Mouse (Mus musculus): ENCODE results near the gene Rcl1. TPM values are rescaled to one million over a fixed set of nuclear protein-coding genes. Genes with fewer than 3 reads are reported as not detected.

Gene Rcl1
- polyA plus RNA-seq, 1 experiment from 2014 or later, result 64.4 TPM

- H3K27me3 ChIP-seq (ENCODE audit: insufficient read depth, poor library complexity, severe bottlenecking), result no peaks in the 10 kb centered on the region
- H3K9me3 ChIP-seq, result no peaks in the 10 kb centered on the region
- H3K4me3 ChIP-seq, result no peak overlapping the region
- H3K36me3 ChIP-seq, result peaks cover 42% of the 10 kb centered on the region
- H3K4me1 ChIP-seq, result peaks cover 12% of the 10 kb centered on the region; the same call in 1 of the 2 replicates
- H3K27ac ChIP-seq, result 0 out of 2 replicates have a peak overlapping the region, but pooled peaks have one; percentile 2
- no peak for DNase-seq (ENCODE audit: low spot score)
- 80% methylated on average over 10 of the region's 10 CpGs for WGBS
Measured at GRCm38 (mm10) chr19:29139699-29140456, 38.7 kb downstream of the Rcl1 start.

GRCm38 (mm10) chr19:29140933-29141332 is 39.8 kb downstream of the Rcl1 start:
- Histone ChIP-seq H3K27me3 (ENCODE audit: insufficient read depth, poor library complexity, severe bottlenecking) (no peaks in the 10 kb centered on the region), H3K9me3 (no peaks in the 10 kb centered on the region), H3K4me1 (peaks cover 9% of the 10 kb centered on the region; the same call in 1 of the 2 replicates), H3K27ac (no peak overlapping the region), H3K4me3 (no peak overlapping the region), H3K36me3 (peaks cover 43% of the 10 kb centered on the region)
- DNase-seq (ENCODE audit: low spot score), result no peak
- 88% methylated on average over 16 of the region's 16 CpGs for WGBS

DNA sequence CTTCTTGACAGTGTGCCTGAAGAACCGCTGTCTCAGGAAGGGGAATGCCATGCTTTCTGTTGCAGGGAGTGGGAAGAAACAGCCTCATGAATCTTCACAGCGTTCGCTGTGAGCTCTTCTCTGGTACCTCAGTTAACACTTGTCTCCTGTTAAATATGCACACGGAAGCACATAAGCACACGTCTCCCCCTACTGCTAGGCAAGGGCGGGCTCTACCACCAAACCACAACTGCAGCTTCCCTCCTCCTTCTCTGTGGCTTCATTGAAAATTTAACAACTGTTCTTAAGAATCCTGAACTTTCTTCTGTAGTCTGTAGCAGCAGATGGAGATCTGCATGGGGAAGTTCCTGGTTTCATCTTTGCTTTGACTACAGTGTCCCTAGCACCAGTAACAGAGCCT is 41.1 kb downstream of the Rcl1 start:
- DNase-seq (ENCODE audit: low spot score), result no peak
- 87% methylated on average over 6 of the region's 6 CpGs for WGBS
- Histone ChIP-seq H3K9me3 (no peaks in the 10 kb centered on the region), H3K27me3 (ENCODE audit: insufficient read depth, poor library complexity, severe bottlenecking) (no peaks in the 10 kb centered on the region), H3K27ac (no peak overlapping the region), H3K4me1 (peaks cover 6% of the 10 kb centered on the region; the same call in 1 of the 2 replicates), H3K36me3 (peaks cover 38% of the 10 kb centered on the region), H3K4me3 (no peak overlapping the region)

DNA sequence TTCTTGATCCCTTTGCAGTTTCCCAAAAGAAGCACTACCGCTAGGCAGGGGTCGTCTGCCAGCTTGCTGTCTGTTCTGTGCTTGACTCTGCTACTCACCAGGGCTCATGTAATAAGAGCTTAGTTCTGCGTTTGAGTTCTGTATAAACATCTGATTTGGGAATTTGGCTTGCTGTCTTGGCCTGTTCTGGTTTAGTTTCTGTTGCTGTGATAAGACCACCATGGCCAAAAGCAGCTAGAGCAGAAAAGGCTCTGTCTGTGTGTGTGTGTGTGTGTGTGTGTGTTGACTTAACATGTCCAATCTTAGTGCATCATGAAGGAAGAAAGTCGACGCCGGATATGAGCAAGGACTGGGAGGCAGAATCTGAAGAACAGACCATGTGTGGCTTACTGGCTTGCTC is 44.2 kb downstream of the Rcl1 start:
- no peak overlapping the region for H3K4me3 ChIP-seq
- H3K9me3 ChIP-seq, result no peaks in the 10 kb centered on the region
- no peak for DNase-seq (ENCODE audit: low spot score)
- peaks cover 4% of the 10 kb centered on the region; the same call in 1 of the 2 replicates for H3K4me1 ChIP-seq
- H3K36me3 ChIP-seq, result peaks cover 33% of the 10 kb centered on the region
- no peak overlapping the region for H3K27ac ChIP-seq
- H3K27me3 ChIP-seq (ENCODE audit: insufficient read depth, poor library complexity, severe bottlenecking), result no peaks in the 10 kb centered on the region
- 87% methylated on average over 6 of the region's 6 CpGs for WGBS

GRCm38 (mm10) chr19:29146820-29147219 is 45.6 kb downstream of the Rcl1 start:
- Histone ChIP-seq H3K27me3 (ENCODE audit: insufficient read depth, poor library complexity, severe bottlenecking) (no peaks in the 10 kb centered on the region), H3K9me3 (no peaks in the 10 kb centered on the region), H3K4me1 (no peaks in the 10 kb centered on the region), H3K27ac (no peak overlapping the region), H3K36me3 (peaks cover 33% of the 10 kb centered on the region), H3K4me3 (no peak overlapping the region)
- 88% methylated on average over 9 of the region's 9 CpGs for WGBS
- DNase-seq (ENCODE audit: low spot score), result no peak

DNA sequence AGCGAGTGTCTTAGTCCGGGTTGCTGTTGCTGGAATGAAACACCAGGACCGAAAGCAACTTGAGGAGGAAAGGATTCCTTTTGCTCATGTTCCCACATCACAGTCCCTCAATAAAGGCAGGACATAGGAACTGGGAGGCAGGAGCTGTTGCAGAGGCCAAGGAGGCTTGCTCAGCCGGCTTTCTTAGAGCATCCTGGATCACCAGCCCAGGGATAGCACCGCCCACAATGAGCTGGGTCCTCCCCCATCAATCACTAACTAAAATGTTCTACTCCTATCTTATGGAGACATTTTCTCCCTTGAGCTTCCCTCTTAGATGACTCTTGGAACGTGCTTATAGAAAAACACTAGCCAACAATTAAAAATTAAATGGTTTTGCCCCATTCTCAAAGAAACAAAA is 48.4 kb downstream of the Rcl1 start:
- Histone ChIP-seq H3K9me3 (no peaks in the 10 kb centered on the region), H3K36me3 (peaks cover 16% of the 10 kb centered on the region), H3K27me3 (ENCODE audit: insufficient read depth, poor library complexity, severe bottlenecking) (no peaks in the 10 kb centered on the region), H3K4me1 (no peaks in the 10 kb centered on the region), H3K4me3 (no peak overlapping the region), H3K27ac (no peak overlapping the region)
- no peak for DNase-seq (ENCODE audit: low spot score)
- WGBS, result 72% methylated on average over 6 of the region's 6 CpGs

- Histone ChIP-seq H3K4me3 (no peak overlapping the region), H3K9me3 (no peaks in the 10 kb centered on the region), H3K4me1 (no peaks in the 10 kb centered on the region), H3K36me3 (peaks cover 12% of the 10 kb centered on the region), H3K27ac (no peak overlapping the region), H3K27me3 (ENCODE audit: insufficient read depth, poor library complexity, severe bottlenecking) (no peaks in the 10 kb centered on the region)
- DNase-seq (ENCODE audit: low spot score), result no peak
- WGBS, result 65% methylated on average over 6 of the region's 6 CpGs
Measured at GRCm38 (mm10) chr19:29150038-29150437, 48.9 kb downstream of the Rcl1 start.

GRCm38 (mm10) chr19:29151443-29151842 is 50.3 kb downstream of the Rcl1 start:
- no peaks in the 10 kb centered on the region for H3K9me3 ChIP-seq
- DNase-seq (ENCODE audit: low spot score), result no peak
- H3K27ac ChIP-seq, result no peak overlapping the region
- H3K4me1 ChIP-seq, result peaks cover 5% of the 10 kb centered on the region; the same call in 1 of the 2 replicates
- no peaks in the 10 kb centered on the region for H3K36me3 ChIP-seq
- 83% methylated on average over 2 of the region's 2 CpGs for WGBS
- H3K27me3 ChIP-seq (ENCODE audit: insufficient read depth, poor library complexity, severe bottlenecking), result no peaks in the 10 kb centered on the region
- no peak overlapping the region for H3K4me3 ChIP-seq

DNA sequence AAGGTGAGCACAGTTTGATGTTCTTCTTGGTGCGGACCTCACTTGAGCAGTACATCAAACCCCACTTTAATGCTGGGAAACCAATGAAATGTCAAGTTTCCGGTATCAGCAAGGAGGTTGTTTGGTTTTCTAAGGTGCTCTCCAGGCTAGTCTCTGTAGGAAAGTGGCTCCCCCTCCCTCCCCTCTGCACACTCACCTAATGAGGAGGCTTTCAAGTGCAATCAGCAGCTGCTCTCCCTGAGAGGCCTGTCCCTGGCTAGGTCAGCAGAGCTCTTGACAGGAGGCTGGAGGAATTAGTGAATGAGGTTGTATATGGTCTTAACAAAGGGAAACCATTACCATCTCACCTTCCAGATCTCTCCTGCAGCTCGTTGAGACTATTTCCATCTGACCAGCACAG is 54.4 kb downstream of the Rcl1 start:
- H3K4me1 ChIP-seq, result peaks cover 5% of the 10 kb centered on the region; the same call in 1 of the 2 replicates
- no peak overlapping the region for H3K27ac ChIP-seq
- no peak for DNase-seq (ENCODE audit: low spot score)
- no peaks in the 10 kb centered on the region for H3K27me3 ChIP-seq (ENCODE audit: insufficient read depth, poor library complexity, severe bottlenecking)
- 67% methylated on average over 3 of the region's 3 CpGs for WGBS
- no peaks in the 10 kb centered on the region for H3K36me3 ChIP-seq
- no peak overlapping the region for H3K4me3 ChIP-seq
- H3K9me3 ChIP-seq, result no peaks in the 10 kb centered on the region

DNA sequence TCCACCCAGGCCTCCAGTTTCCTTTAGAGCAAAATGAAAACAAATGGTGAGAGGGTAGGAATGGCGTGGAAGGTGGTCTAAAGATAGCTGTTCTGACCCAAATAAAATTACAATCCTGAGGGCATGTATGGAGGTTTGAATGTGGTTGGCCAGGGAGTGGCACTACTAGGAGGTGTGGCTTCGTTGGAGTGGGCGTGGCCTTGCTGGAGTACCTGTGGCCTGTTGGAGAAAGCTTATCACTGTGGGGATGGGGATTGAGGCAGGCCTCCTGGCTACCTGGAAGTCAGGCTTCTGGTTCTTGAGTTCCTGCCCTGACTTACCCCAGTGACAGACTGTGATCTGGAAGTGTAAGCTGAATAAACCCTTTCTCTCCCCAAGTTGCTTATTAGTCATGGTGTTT is 55.2 kb downstream of the Rcl1 start:
- H3K36me3 ChIP-seq, result no peaks in the 10 kb centered on the region
- no peaks in the 10 kb centered on the region for H3K9me3 ChIP-seq
- H3K4me1 ChIP-seq, result peaks cover 5% of the 10 kb centered on the region; the same call in 1 of the 2 replicates
- 46% methylated on average over 3 of the region's 3 CpGs for WGBS
- H3K4me3 ChIP-seq, result no peak overlapping the region
- H3K27ac ChIP-seq, result no peak overlapping the region
- no peaks in the 10 kb centered on the region for H3K27me3 ChIP-seq (ENCODE audit: insufficient read depth, poor library complexity, severe bottlenecking)
- DNase-seq (ENCODE audit: low spot score), result no peak

- no peaks in the 10 kb centered on the region for H3K36me3 ChIP-seq
- no peak overlapping the region for H3K4me3 ChIP-seq
- H3K27me3 ChIP-seq (ENCODE audit: insufficient read depth, poor library complexity, severe bottlenecking), result no peaks in the 10 kb centered on the region
- H3K4me1 ChIP-seq, result peaks cover 5% of the 10 kb centered on the region; the same call in 1 of the 2 replicates
- no peaks in the 10 kb centered on the region for H3K9me3 ChIP-seq
- 88% methylated on average over 5 of the region's 5 CpGs for WGBS
- DNase-seq (ENCODE audit: low spot score), result no peak
- no peak overlapping the region for H3K27ac ChIP-seq
Measured at GRCm38 (mm10) chr19:29157678-29158466, 56.7 kb downstream of the Rcl1 start.

DNA sequence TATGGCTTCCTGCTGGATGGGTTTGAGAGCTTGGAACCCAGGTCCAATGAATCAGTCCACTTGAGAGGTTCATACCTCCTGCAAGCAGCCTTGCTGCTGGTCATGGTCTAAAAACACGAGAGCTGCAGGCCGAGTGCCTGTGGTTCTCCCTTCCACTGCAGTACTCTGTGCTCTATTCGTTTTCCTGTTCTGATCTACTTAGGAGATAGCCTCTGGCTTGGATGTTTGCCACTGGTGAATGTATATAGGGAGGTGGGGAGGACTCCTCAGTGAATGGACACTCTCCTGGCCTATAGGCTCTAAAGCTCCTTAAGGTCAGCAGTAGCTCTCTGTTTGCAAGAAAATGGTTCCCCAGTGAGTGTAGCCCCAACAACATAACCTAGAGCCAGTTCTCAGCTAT is 57.3 kb downstream of the Rcl1 start:
- H3K4me3 ChIP-seq, result no peak overlapping the region
- H3K36me3 ChIP-seq, result no peaks in the 10 kb centered on the region
- no peaks in the 10 kb centered on the region for H3K9me3 ChIP-seq
- WGBS, result 80% methylated on average over 3 of the region's 3 CpGs
- no peak for DNase-seq (ENCODE audit: low spot score)
- no peak overlapping the region for H3K27ac ChIP-seq
- peaks cover 5% of the 10 kb centered on the region; the same call in 1 of the 2 replicates for H3K4me1 ChIP-seq
- H3K27me3 ChIP-seq (ENCODE audit: insufficient read depth, poor library complexity, severe bottlenecking), result no peaks in the 10 kb centered on the region

DNA sequence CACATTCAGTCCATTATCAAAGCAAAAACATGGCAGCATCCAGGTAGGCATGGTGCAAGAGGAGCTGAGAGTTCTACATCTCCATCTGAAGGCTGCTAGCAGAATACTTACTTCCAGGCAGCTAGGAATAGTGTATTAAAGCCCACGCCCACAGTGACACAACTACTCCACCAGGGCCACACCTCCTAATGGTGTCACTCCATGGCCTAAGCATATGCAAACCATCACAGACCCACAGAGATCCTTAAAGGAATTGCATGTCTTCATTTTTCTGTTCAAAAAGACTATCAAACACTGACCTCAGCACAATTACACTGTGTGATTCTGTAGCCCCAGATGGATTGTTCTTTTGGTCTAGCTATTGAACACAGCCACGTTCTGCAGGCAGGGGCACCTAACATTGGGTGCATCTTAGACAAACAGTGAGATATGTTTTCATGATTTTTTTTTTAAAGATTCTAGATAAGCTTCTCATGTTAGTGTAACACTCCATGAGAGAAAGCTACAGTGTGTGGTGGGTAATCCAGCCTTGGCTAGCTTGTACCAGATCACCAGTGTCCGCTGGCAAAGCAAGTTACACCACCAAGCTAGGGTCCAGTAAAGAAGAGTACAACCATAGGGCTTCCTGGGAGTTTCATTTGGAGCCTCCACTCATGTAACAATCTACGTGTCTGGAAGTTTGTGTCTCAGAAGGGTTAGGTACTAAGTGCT is 62.8 kb downstream of the Rcl1 start:
- H3K4me1 ChIP-seq, result no peaks in the 10 kb centered on the region
- no peaks in the 10 kb centered on the region for H3K27me3 ChIP-seq (ENCODE audit: insufficient read depth, poor library complexity, severe bottlenecking)
- 85% methylated on average over 4 of the region's 4 CpGs for WGBS
- H3K27ac ChIP-seq, result no peak overlapping the region
- no peaks in the 10 kb centered on the region for H3K9me3 ChIP-seq
- no peak overlapping the region for H3K4me3 ChIP-seq
- no peak for DNase-seq (ENCODE audit: low spot score)
- H3K36me3 ChIP-seq, result no peaks in the 10 kb centered on the region

Data from heart, embryonic 10.5 days (tissue).